Mouse (Mus musculus): ENCODE data around the gene Deup1. TPM values are rescaled to one million over a fixed set of nuclear protein-coding genes. Genes with fewer than 3 reads are reported as not detected.

The Deup1 gene
- polyA plus RNA-seq (2012): not detected in 2 replicates

GRCm38 (mm10) chr9:15627785-15628287 is at the start of gene Deup1:
Gene Deup1, minus strand, starts transcription at chr9:15627933.

Other genes starting within 250 kb of the Deup1 start
- gene Smco4, start 134.5 kb downstream of the Deup1 start, polyA plus RNA-seq (2012): 24.3 and 28.4 TPM in 2 replicates
- gene Slc36a4, start 81.8 kb upstream of the Deup1 start, polyA plus RNA-seq (2012): 1.2 and 2.6 TPM in 2 replicates
- not detected in 2 replicates for gene Mtnr1b, start 246.6 kb upstream of the Deup1 start, polyA plus RNA-seq (2012)